Mouse (Mus musculus) left cerebral cortex, postnatal 4 days (tissue): ENCODE results near the gene Speer4d. TPM values are rescaled to one million over a fixed set of nuclear protein-coding genes. Genes with fewer than 3 reads are reported as not detected.
"Not testable (repeated sequence)": the region's sequence is repeated elsewhere in the genome, so short reads cannot be mapped to it uniquely, and the experiment has no call there.

Experiments used
- DNase-seq: peaks from one replicate; pipeline ENCODE4 v3.0.0-alpha.2; 2022
- intact Hi-C: fragments of 180-260 bp; cut with DNase I; formaldehyde crosslinking; loops from one replicate; pipeline ENCODE4 v1.15.1; 2025
- total RNA-seq, 2 experiments: library from RNA; stranded (reverse); gene quantifications; 2 replicates each; pipeline ENCODE4 v1.2.3; 2021

The Speer4d gene
- total RNA-seq = not detected

DNA sequence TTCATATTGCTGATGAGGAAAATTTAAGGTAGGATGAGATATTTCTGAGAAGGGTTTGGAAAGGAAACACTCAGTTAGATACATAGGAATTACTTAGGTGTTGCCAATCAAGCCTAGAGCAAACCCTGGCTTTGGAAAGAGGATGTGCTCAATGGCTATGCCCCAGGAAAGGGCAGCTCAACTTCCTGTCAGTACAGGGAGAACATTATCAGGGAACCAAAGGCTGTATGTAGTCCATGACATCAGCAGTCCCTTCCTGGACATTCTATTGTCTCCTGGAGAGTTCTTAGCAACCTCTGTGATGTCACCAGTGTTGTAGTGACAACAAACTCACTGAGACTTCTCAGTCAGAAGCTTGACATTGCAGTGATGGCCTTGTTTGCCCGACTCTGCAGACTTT lies at the start of gene Speer4d:
TSS of gene Speer4d (plus strand) at position 301 of the 400 bp plus-strand sequence.
- intact Hi-C loops, DNase-seq: not testable (repeated sequence)

DNA sequence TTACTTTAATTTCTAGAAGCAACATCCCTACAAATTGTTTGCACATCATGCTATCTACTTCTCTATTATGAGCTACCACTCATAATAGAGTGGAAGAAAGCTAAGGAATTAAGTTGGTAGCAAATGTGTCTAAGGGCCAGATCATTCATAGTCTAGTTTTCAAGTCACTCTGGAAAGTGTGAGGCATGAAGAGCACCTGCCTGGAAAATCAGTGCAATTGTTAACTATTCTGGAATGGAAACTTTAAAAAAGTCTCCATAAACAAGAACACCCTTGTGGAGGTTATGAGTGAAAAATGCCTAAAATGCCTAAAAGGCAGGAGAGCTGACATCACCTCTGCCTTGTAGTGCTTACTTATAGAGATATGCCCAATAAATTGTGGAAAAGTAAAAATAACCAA lies 45.1 kb upstream of the Speer4d start:
- intact Hi-C loops, DNase-seq: not testable (repeated sequence)

DNA sequence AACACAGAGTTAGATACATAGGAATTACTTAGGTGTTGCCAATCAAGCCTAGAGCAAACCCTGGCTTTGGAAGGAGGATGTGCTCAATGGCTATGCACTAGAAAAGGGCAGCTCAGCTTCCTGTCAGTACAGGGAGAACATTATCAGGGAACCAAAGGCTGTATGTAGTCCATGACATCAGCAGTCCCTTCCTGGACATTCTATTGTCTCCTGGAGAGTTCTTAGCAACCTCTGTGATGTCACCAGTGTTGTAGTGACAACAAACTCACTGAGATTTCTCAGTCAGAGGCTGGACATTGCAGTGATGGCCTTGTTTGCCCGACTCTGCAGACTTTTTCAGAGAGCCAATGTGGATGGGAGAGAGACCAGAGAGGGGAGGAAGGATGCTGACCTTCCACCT lies 41.8 kb upstream of the Speer4d start, which contains the start of gene Gm21083:
TSS of gene Gm21083 (plus strand) at position 301 of the 400 bp plus-strand sequence.
- intact Hi-C loops = not testable (repeated sequence)

DNA sequence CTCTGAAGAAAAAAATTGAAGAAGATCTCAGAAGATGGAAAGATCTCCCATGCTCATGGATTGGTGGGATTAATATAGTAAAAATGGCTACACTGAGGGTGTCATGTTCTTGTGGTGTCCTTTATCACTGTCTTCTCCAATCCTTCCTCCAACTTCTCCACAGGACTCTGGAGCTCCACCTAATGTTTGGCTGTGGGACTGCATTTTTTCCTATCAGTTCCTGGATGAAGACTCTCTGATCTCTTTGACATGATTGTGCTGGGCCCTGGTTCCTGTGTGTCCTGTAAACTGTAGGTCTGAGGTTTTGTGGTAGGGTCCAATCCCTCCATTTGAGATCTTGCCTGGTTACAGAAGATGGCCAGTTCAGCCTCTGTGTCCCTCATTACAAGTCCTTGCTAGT lies 32.5 kb upstream of the Speer4d start:
- DNase-seq = peak; percentile 8
- intact Hi-C loops = not testable (repeated sequence)

More for the DNA sequence above, 41.8 kb upstream of the Speer4d start, which contains the start of gene Gm21083:
- DNase-seq = not testable (repeated sequence)

GRCm38 (mm10) chr5:15588291-15588690 lies 30.6 kb upstream of the Speer4d start:
- intact Hi-C loops, DNase-seq: not testable (repeated sequence)

DNA sequence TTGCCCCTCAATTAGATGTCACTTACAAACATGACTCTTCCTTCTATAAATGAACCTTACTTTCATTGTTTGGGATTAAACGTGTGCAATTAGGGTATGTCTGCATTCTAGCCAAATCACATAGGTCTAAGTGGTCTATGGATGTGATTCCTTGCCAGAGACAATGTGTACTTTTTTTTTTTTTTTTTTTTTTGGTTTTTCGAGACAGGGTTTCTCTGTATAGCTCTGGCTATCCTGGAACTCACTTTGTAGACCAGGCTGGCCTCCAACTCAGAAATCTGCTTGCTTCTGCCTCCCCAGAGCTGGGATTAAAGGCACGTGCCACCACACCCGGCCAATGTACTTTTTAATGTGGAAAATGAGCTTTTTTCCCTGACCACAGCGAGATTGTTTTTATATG lies 28.2 kb upstream of the Speer4d start:
- intact Hi-C loops, DNase-seq: not testable (repeated sequence)

DNA sequence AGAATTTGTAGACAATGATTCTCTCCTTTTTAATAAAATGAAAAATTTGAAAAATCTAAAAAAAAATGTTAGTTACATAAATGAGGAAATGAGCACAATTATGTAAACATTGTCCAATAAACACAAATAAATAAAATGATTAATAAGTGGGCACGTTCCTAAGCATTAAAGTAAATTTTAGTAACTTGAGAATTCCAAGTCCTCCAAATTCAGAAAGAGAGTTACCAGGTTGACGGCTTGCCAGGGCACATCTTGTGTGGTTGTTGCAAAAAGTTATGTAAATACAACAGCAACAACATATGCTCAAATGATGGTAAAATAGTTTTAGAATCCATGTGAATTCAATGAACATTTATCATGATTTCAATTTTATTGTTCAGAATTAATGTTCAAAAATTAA lies 27.3 kb upstream of the Speer4d start:
- DNase-seq, intact Hi-C loops: not testable (repeated sequence)

DNA sequence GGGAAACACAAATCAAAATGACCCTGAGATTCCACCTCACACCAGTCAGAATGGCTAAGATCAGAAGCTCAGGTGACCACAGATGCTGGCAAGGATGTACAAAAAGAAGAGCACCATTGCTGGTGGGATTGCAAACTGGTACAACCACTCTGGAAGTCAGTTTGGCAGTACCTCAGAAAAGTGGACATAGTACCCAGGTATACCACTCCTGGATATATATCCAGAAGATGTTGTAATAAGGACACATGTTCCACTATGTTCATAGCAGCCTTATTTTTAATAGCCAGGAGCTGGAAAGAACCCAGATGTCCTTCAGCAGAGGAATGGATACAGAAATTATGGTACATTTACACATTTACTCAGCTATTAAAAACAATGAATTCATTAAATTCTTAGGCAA lies 20.0 kb upstream of the Speer4d start:
- DNase-seq, intact Hi-C loops: not testable (repeated sequence)

DNA sequence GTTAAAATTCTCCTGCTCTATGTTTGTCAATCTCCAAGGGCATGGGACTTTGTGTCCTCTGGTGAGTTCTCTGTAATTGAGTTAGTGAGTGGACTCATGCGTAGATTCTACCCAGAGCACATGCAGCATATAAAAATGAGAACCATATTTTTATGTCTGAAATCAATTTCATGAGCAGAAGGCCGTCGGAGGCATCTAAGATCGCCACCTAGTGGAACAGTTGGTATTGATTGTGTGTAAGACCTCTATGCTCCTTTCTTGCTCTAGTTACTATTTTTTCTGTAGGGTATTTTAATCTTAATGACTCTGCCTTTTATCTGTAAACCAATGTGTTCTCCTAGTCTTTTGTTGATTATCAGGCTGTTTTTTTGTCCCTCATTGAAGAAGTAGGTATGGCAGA lies 18.5 kb upstream of the Speer4d start:
- peak; percentile 3 for DNase-seq
- intact Hi-C loops = not testable (repeated sequence)

- DNase-seq, intact Hi-C loops: not testable (repeated sequence)
These were observed 17.4 kb upstream of the Speer4d start for GRCm38 (mm10) chr5:15601481-15601880.

DNA sequence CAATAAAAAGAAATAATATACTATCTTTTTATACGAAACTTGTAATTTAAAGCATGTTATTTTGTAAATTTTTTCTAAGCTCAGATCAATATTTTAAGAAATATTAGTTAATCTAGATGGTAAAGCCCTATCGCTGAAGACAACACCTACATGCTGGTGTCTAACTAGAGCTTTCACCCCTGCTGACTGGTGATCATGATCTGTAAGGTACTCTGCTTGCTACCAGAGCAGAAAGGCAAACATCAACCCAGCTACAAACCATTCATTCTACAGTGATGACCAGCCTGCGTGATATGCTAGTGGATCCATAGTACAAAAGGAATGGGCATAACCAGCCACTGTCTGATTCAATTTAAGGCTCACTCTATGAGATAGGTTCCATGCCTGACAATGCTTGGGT lies 16.9 kb upstream of the Speer4d start:
- intact Hi-C loops, DNase-seq: not testable (repeated sequence)

DNA sequence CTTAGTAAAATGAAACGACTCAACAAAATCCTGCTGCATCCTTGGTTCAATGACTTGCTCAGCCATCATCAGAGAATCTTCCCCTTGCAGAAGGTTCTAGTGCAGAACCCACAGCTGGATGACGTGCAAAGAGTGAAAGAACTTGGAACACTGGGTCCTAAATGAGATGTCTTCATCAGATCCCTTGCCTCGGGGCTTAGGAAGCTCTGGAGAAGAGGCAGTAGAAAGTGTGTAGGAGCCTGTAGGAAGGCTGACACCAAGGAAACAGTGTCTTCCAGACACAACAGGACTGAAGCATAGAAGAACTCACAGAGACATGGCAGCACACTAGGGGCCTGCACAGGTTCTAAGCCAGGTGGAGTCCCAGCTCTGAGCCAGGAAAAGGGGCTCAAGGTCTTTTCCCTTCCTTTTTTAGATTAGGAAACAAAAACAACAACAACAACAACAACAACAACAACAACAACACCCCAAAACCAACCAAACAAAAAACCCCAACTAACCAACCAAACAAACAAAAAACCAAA lies 16.4 kb upstream of the Speer4d start:
- intact Hi-C loops = not testable (repeated sequence)

DNA sequence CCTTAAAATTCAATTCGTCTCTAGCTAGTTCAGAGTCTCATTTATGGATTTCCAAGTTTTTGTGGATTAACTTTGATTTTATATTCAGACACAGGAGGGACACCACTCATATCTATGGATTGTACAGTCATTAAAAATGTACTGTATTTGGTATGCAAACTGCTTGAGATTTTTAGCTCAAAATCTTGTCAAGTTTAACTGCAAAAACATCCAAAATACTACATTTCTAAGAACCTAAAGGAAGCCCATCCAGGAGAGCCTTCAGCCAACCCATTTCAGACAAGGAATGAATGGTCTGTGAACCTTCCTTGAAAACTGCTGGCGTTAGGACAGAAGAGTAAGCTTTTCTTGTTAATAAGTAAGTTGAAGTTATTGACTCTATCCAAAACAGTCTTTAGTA lies 15.9 kb upstream of the Speer4d start:
- intact Hi-C loops, DNase-seq: not testable (repeated sequence)

More for the DNA sequence above, 16.4 kb upstream of the Speer4d start:
- not testable (repeated sequence) for DNase-seq

- intact Hi-C loops = not testable (repeated sequence)
These were observed 15.3 kb upstream of the Speer4d start for GRCm38 (mm10) chr5:15603585-15603984.

GRCm38 (mm10) chr5:15606677-15607076 lies 12.2 kb upstream of the Speer4d start:
- DNase-seq, intact Hi-C loops: not testable (repeated sequence)

More at GRCm38 (mm10) chr5:15603585-15603984, 15.3 kb upstream of the Speer4d start:
- not testable (repeated sequence) for DNase-seq

- intact Hi-C loops, DNase-seq: not testable (repeated sequence)
These were observed 8.2 kb upstream of the Speer4d start for GRCm38 (mm10) chr5:15610695-15611094.

DNA sequence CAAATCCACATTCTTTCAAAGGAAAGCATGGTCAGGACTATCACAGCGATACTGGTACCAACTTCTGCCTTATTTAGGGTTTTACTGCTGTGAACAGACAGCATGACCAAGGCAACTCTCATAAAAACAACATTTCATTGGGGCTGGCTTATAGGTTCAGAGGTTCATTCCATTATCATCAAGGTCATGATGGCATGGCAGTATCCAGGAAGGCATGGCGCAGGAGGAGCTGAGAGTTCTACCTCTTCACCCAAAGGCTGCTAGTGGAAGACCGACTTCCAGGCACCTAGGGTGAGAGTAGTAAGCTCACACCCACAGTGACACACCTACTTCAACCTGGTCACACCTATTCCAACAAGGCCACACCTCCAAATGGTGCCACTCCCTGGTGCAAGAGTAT lies 2.7 kb upstream of the Speer4d start:
- DNase-seq, intact Hi-C loops: not testable (repeated sequence)

- DNase-seq = not testable (repeated sequence)
These were observed 9.3 kb downstream of the Speer4d start for GRCm38 (mm10) chr5:15628136-15628535.

GRCm38 (mm10) chr5:15630068-15630467 lies 11.2 kb downstream of the Speer4d start:
- intact Hi-C loops, DNase-seq: not testable (repeated sequence)

More at GRCm38 (mm10) chr5:15628136-15628535, 9.3 kb downstream of the Speer4d start:
- intact Hi-C loops = not testable (repeated sequence)

GRCm38 (mm10) chr5:15637637-15638036 lies 18.8 kb downstream of the Speer4d start:
- DNase-seq, intact Hi-C loops: not testable (repeated sequence)

GRCm38 (mm10) chr5:15645707-15646106 lies 26.8 kb downstream of the Speer4d start:
- intact Hi-C loops, DNase-seq: not testable (repeated sequence)

DNA sequence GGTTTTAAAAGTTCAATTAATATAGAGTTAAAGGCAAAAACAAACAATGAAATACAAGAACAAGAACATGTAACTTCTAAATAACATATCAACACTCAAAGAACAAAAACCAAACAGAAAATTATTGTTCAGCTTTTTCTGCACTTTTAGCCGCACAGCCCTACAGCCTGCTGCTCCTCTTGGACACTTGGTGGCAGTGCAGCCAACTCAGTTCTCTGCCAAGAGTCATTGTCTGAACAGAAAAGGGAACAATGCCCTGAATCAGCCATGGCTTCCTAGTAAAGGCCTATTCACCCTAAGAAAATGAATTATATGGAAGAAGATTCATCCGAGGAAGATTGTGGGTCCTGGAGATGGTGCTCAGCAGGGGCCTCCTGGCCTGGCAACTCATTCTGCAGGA lies 33.5 kb downstream of the Speer4d start:
- DNase-seq, intact Hi-C loops: not testable (repeated sequence)
